Comparison of ENCODE assay signal across 17 mouse cellular contexts in genomic region chr11:30190119-30190518, GRCm38 (mm10).
DNase-seq lines count a peak whose midpoint lies in the region; ATAC-seq and TF ChIP-seq lines count a peak whose summit lies in the region.
"Had no signal": no experiment of that assay in that cellular context is flagged by ENCODE, and none has a peak within 500 bp of the region (broad histone marks: within the 10 kb centered on the region; RNA-seq: fewer than 3 reads in every experiment).

No protein-coding gene starts in this region.

- H3K9ac ChIP-seq in heart, embryonic 15.5 days = no peak overlapping the region
- H3K9ac ChIP-seq in stomach, postnatal 0 days (ENCODE audit: low read length) = no peak overlapping the region
- H3K9ac ChIP-seq: embryonic facial prominence, embryonic 13.5 days; heart, embryonic 13.5 days; hindbrain, embryonic 14.5 days; liver, embryonic 12.5 days had no signal

- no peaks in the 10 kb centered on the region for H3K9me3 ChIP-seq in heart, embryonic 15.5 days (replicated peaks)
- H3K9me3 ChIP-seq in stomach, postnatal 0 days (ENCODE audit: control insufficient read depth, low read length) = no peaks in the 10 kb centered on the region
- H3K9me3 ChIP-seq: embryonic facial prominence, embryonic 13.5 days; heart, embryonic 13.5 days; liver, embryonic 12.5 days had no signal

- DNase-seq in heart, postnatal 25 days (ENCODE audit: low spot score) = no peak
- peak; percentile 23 for DNase-seq in thymus, postnatal 25 days
- no peak for DNase-seq in thymus, postnatal 10 days (ENCODE audit: low spot score in 2 of 2)
- peak; percentile 28 for DNase-seq in stomach, postnatal 0 days (ENCODE audit: low spot score)
- no peak for DNase-seq in adrenal gland, adult 2 months
- no peak for DNase-seq in left cerebral cortex, adult 9 months (ENCODE audit: low spot score in 2 of 2)
- DNase-seq: adrenal gland, postnatal 10 days; cerebellum, adult 8-10 months; kidney, postnatal 14 days; layer of hippocampus, adult 9-11 months; left cerebral cortex, postnatal 4 days had no signal

- no peak for TF ChIP-seq CTCF in stomach, postnatal 0 days (IDR thresholded peaks at IDR 0.05; ENCODE audit: low read depth)

- no peaks in the 10 kb centered on the region; the same call in 1 of the 2 replicates for H3K36me3 ChIP-seq in heart, embryonic 15.5 days
- H3K36me3 ChIP-seq in stomach, postnatal 0 days (ENCODE audit: control insufficient read depth, insufficient read depth, low read length) = no peaks in the 10 kb centered on the region
- H3K36me3 ChIP-seq: embryonic facial prominence, embryonic 13.5 days; liver, embryonic 12.5 days had no signal

- 0 out of 2 replicates have a peak overlapping the region, but pooled peaks have one; percentile 20 for H3K27ac ChIP-seq in heart, embryonic 15.5 days
- H3K27ac ChIP-seq in stomach, postnatal 0 days (replicated peaks) = peak overlapping the region; percentile 20; the same call in 1 of the 2 replicates
- H3K27ac ChIP-seq: embryonic facial prominence, embryonic 13.5 days; heart, embryonic 13.5 days; hindbrain, embryonic 14.5 days; liver, embryonic 12.5 days had no signal

- H3K4me2 ChIP-seq in heart, embryonic 15.5 days = no peak overlapping the region
- H3K4me2 ChIP-seq in stomach, postnatal 0 days (replicated peaks; ENCODE audit: low read depth) = no peak overlapping the region
- H3K4me2 ChIP-seq: embryonic facial prominence, embryonic 13.5 days; heart, embryonic 13.5 days; hindbrain, embryonic 14.5 days; liver, embryonic 12.5 days had no signal

- H3K4me1 ChIP-seq in heart, embryonic 15.5 days (replicated peaks) = peaks cover 42% of the 10 kb centered on the region
- H3K4me1 ChIP-seq in stomach, postnatal 0 days (replicated peaks; ENCODE audit: control insufficient read depth, insufficient read depth) = peaks cover 9% of the 10 kb centered on the region; the same call in 1 of the 2 replicates

- no peak for ATAC-seq in heart, embryonic 15.5 days (replicated peaks; ENCODE audit: insufficient number of reproducible peaks, insufficient read depth, low FRiP score, low read depth)
- ATAC-seq in megakaryocyte, adult 5-6 weeks (ENCODE audit: poor library complexity, severe bottlenecking) = peak; percentile 31; the same call in 1 of the 2 replicates
- ATAC-seq in stomach, postnatal 0 days (ENCODE audit: low FRiP score, low TSS enrichment) = no peak
- ATAC-seq: liver, embryonic 12.5 days had no signal

- no peak overlapping the region for H3K4me3 ChIP-seq in heart, embryonic 15.5 days
- H3K4me3 ChIP-seq in stomach, postnatal 0 days (ENCODE audit: low read depth, low read length) = no peak overlapping the region
- H3K4me3 ChIP-seq: embryonic facial prominence, embryonic 13.5 days; heart, embryonic 13.5 days; liver, embryonic 12.5 days had no signal

- intact Hi-C loops in heart, postnatal 25 days (cut with DNase I) = no loop called here

- H3K27me3 ChIP-seq in heart, embryonic 15.5 days = no peaks in the 10 kb centered on the region
- H3K27me3 ChIP-seq in stomach, postnatal 0 days (ENCODE audit: control insufficient read depth, insufficient read depth, low read length) = no peaks in the 10 kb centered on the region
- H3K27me3 ChIP-seq: embryonic facial prominence, embryonic 13.5 days; heart, embryonic 13.5 days; liver, embryonic 12.5 days had no signal

- whole genome bisulfite sequencing in heart, embryonic 15.5 days = 78% methylated on average over 3 of the region's 3 CpGs
- WGBS in stomach, postnatal 0 days = 64% methylated on average over 3 of the region's 3 CpGs

- no peak for TF ChIP-seq EP300 in stomach, postnatal 0 days (optimal IDR thresholded peaks at IDR 0.05)

Comparison
In these comparisons a context has a peak if more than half of its experiments do, and no peak if none do; other contexts are left out.
1. DNase-seq: peak in thymus, postnatal 25 days (single experiment) and stomach, postnatal 0 days (single experiment); none in heart, postnatal 25 days (single experiment), thymus, postnatal 10 days (0 of 2), adrenal gland, adult 2 months (single experiment) and left cerebral cortex, adult 9 months (0 of 2).